Mouse (Mus musculus) cortical plate, adult 2 months (tissue): ENCODE measurements around the gene Carhsp1.

ENCODE experiments used
- CTCF ChIP-seq: fragments of 200-500 bp; IDR thresholded peaks from 2 replicates; pipeline ENCODE4 v1.5.1; 2011; ENCODE audit warnings: mild to moderate bottlenecking, control low read depth, low read length; ENCODE audit not compliant: insufficient read depth; ENCODE audit errors: extremely low read depth
- POLR2A ChIP-seq: fragments of 200-500 bp; IDR thresholded peaks from 2 replicates; pipeline ENCODE4 v1.6.1; 2011; ENCODE audit warnings: mild to moderate bottlenecking, low read length, control low read depth; ENCODE audit not compliant: insufficient read depth; ENCODE audit errors: extremely low read depth

GRCm38 (mm10) chr16:8667261-8667660 lies 4.7 kb downstream of the Carhsp1 start:
- TF ChIP-seq CTCF (no peak), POLR2A (no peak)
